Mouse (Mus musculus) gastrocnemius, adult 8-10 months (tissue): ENCODE results near the gene Ociad1. TPM values are rescaled to one million over a fixed set of nuclear protein-coding genes. Genes with fewer than 3 reads are reported as not detected.

Experiments
- total RNA-seq, 4 experiments: library from RNA; stranded (reverse); gene quantifications; 2 replicates each; pipeline ENCODE4 v1.2.4; 2022

The Ociad1 gene
- total RNA-seq, 4 experiments from 2014 or later = 134 to 158 (median 146) TPM

Other genes with a start within 250 kb of the Ociad1 start
- 10 to 100 TPM; 17.8 to 22.5 (median 18.8) TPM for gene Fryl, start 36.2 kb upstream of the Ociad1 start, total RNA-seq
- gene Ociad2, start 48.2 kb downstream of the Ociad1 start, total RNA-seq = 10 to 100 TPM; 64.1 to 75.0 (median 65.4) TPM
- gene Cwh43, start 113.3 kb downstream of the Ociad1 start, total RNA-seq = not detected
- gene Dcun1d4, start 188.2 kb downstream of the Ociad1 start, total RNA-seq = 10 to 100 TPM in 3 of 4 experiments, 1 to 10 TPM in 1; 6.9 to 11.6 (median 10.1) TPM